Comparison of ENCODE assay signal across 9 mouse cellular contexts in genomic region chr10:40583584-40584255, GRCm38 (mm10). TPM values are rescaled to one million over a fixed set of nuclear protein-coding genes. Genes with fewer than 3 reads are reported as not detected.
DNase-seq lines count a peak whose midpoint lies in the region; ATAC-seq and TF ChIP-seq lines count a peak whose summit lies in the region.
"Had no signal": no experiment of that assay in that cellular context is flagged by ENCODE, and none has a peak within 500 bp of the region (broad histone marks: within the 10 kb centered on the region; RNA-seq: fewer than 3 reads in every experiment).

No protein-coding gene starts in this region.

- no peak for ATAC-seq in intestine, postnatal 0 days
- ATAC-seq in intestine, embryonic 15.5 days = no peak
- no peak for ATAC-seq in activated CD4-positive, CD25-positive, alpha-beta regulatory T cell, adult 4 months

- H3K36me3 ChIP-seq in intestine, postnatal 0 days (ENCODE audit: control insufficient read depth, insufficient read depth) = no peaks in the 10 kb centered on the region
- H3K36me3 ChIP-seq in intestine, embryonic 15.5 days = no peaks in the 10 kb centered on the region

- no peaks in the 10 kb centered on the region for H3K9me3 ChIP-seq in intestine, postnatal 0 days (ENCODE audit: control insufficient read depth)
- no peaks in the 10 kb centered on the region for H3K9me3 ChIP-seq in intestine, embryonic 15.5 days

- H3K9ac ChIP-seq in intestine, postnatal 0 days (ENCODE audit: low read depth, low read length) = no peak overlapping the region
- H3K9ac ChIP-seq in intestine, embryonic 15.5 days = no peak overlapping the region

- 78% methylated on average over 8 of the region's 8 CpGs for WGBS in intestine, postnatal 0 days
- 76% methylated on average over 8 of the region's 8 CpGs for WGBS in intestine, embryonic 15.5 days

- TF ChIP-seq CTCF in intestine, postnatal 0 days (IDR thresholded peaks at IDR 0.05; ENCODE audit: low read depth) = peak; percentile 52

- no peak overlapping the region for H3K4me2 ChIP-seq in intestine, postnatal 0 days (replicated peaks; ENCODE audit: low read depth)
- no peak overlapping the region for H3K4me2 ChIP-seq in intestine, embryonic 15.5 days (replicated peaks)

- H3K27me3 ChIP-seq in intestine, postnatal 0 days (replicated peaks; ENCODE audit: control insufficient read depth, insufficient read depth, low read length) = no peaks in the 10 kb centered on the region
- no peaks in the 10 kb centered on the region for H3K27me3 ChIP-seq in intestine, embryonic 15.5 days (replicated peaks)

- no peak overlapping the region for H3K4me3 ChIP-seq in intestine, postnatal 0 days (ENCODE audit: low read depth, low read length)
- no peak overlapping the region for H3K4me3 ChIP-seq in intestine, embryonic 15.5 days (replicated peaks)
- H3K4me3 ChIP-seq: erythroblast, embryonic 14.5 days had no signal

- H3K27ac ChIP-seq in intestine, postnatal 0 days (ENCODE audit: low read depth, low read length) = no peak overlapping the region
- H3K27ac ChIP-seq in intestine, embryonic 15.5 days = no peak overlapping the region

- peak; percentile 14 for DNase-seq in 3134 (ENCODE audit: extremely low read depth, insufficient read length, low spot score)
- DNase-seq in 416B (ENCODE audit: low read depth) = peak; percentile 74
- peak; percentile 40 for DNase-seq in embryo, embryonic 10 days (ENCODE audit: low spot score)
- DNase-seq in retina, postnatal 1 day = peak; percentile 49
- no peak for DNase-seq in layer of hippocampus, adult 9-11 months

- H3K4me1 ChIP-seq in intestine, postnatal 0 days (replicated peaks; ENCODE audit: control insufficient read depth, insufficient read depth, low read length) = no peaks in the 10 kb centered on the region
- H3K4me1 ChIP-seq in intestine, embryonic 15.5 days (replicated peaks) = no peaks in the 10 kb centered on the region

RNA-seq across cellular contexts. Expression of gene Slc22a16, which starts 13.6 kb away (rescaled TPM):
- not detected in 2 replicates for polyA plus RNA-seq in intestine, postnatal 0 days (2015; fragmentation: Nextera tagmentation; extraction: Ambion mirVana)
- polyA plus RNA-seq in intestine, embryonic 15.5 days (2015; fragmentation: Nextera tagmentation; extraction: Ambion mirVana) = not detected in 2 replicates
- polyA plus RNA-seq in activated CD4-positive, CD25-positive, alpha-beta regulatory T cell, adult 4 months (2017; shearing (Covaris generic)) = not detected
- polyA plus RNA-seq: erythroblast, embryonic 14.5 days had no signal

RNA-seq across cellular contexts. Expression of gene Ddo, which starts 46.1 kb away (rescaled TPM):
- polyA plus RNA-seq in intestine, postnatal 0 days (2015; fragmentation: Nextera tagmentation; extraction: Ambion mirVana) = 0.76 and 0.84 TPM in 2 replicates
- polyA plus RNA-seq in intestine, embryonic 15.5 days (2015; fragmentation: Nextera tagmentation; extraction: Ambion mirVana) = 0.45 and 0.56 TPM in 2 replicates
- polyA plus RNA-seq in activated CD4-positive, CD25-positive, alpha-beta regulatory T cell, adult 4 months (2017; shearing (Covaris generic)) = not detected
- polyA plus RNA-seq: erythroblast, embryonic 14.5 days had no signal
